Mouse (Mus musculus) right cerebral cortex, postnatal 10 days (tissue): Measurements from ENCODE around the gene Gng3.
A peak's percentile ranks its signal among the peaks of the same experiment; 100 is the strongest.
"Not testable (repeated sequence)": the region's sequence is repeated elsewhere in the genome, so short reads cannot be mapped to it uniquely, and the experiment has no call there.

Experiments used
- DNase-seq, 2 experiments: peaks; one replicate each; pipeline ENCODE4 v3.0.0; 2021; ENCODE audit warnings: low spot score in 2 of 2

Gene Gng3

DNA sequence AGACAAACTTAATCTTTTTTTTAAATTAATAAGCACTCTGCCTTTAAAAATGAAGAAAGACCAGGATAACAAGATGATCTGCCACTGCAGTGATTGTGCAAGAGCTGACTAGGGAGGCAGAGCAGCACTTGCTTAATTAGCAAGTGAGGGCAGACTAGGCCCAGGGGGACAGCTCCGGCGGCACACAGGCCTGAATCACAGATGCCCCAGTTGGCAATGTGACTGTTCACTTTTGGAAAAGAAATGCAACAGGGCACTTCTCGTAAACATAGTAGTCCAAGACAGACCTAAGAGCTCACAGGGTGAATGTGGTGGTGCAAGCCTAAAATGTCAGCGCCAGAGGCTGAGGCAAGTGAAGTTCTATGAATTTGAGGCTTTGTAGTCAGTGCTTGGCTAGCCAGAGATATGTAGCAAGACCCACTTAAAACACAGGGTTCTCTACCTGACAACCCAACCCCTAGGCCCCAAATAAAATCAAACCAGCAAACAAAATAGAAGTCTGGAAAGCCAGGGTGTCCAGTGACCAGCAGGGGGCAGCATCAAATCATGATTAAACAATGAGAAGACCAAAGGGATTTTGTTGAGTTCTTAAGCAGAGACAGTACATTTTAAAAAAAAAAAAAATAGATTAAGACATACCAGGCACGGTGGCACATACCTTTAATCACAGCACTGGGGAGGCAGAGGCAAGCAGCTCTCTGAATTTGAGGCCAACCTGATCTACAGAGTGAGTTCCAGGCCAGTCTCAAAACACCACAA lies 5.6 kb upstream of the Gng3 start:
- DNase-seq, result peak; percentile 72 to 86

DNA sequence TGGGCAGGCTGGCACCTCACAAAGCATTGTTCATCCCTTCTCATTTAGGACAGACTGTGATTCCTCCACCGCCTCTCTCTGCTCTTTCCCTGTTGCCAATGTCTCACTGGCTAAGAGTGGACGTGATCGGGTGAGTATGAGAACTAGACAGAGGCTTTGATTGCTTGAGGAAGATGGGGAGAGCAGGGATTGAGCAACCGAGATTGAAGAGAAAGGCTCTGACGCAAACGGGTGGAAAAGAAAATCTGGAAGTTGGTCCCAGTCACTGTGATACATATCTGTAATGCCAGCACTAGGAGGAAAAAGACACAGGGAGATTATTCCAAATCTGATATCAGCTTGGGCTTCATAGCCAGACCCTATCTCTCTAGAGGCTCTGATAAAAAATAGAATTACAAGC lies 4.0 kb upstream of the Gng3 start:
- DNase-seq, result no peak

DNA sequence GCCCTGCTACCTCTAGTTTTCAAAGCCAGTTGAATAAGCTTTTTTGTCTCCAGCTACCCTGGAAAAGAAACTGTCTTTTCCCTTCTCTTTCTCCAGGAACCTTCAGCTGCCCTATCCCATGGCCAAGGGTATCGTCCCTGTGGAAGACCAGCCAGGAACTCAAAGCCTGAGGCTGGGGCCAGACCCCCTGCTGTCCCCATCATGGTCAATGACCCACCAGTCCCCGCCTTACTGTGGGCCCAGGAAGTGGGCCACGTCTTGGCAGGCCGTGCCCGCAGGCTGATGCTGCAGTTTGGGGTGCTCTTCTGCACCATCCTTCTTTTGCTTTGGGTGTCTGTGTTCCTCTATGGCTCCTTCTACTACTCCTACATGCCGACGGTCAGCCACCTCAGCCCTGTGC lies 2.0 kb upstream of the Gng3 start:
- no peak for DNase-seq

DNA sequence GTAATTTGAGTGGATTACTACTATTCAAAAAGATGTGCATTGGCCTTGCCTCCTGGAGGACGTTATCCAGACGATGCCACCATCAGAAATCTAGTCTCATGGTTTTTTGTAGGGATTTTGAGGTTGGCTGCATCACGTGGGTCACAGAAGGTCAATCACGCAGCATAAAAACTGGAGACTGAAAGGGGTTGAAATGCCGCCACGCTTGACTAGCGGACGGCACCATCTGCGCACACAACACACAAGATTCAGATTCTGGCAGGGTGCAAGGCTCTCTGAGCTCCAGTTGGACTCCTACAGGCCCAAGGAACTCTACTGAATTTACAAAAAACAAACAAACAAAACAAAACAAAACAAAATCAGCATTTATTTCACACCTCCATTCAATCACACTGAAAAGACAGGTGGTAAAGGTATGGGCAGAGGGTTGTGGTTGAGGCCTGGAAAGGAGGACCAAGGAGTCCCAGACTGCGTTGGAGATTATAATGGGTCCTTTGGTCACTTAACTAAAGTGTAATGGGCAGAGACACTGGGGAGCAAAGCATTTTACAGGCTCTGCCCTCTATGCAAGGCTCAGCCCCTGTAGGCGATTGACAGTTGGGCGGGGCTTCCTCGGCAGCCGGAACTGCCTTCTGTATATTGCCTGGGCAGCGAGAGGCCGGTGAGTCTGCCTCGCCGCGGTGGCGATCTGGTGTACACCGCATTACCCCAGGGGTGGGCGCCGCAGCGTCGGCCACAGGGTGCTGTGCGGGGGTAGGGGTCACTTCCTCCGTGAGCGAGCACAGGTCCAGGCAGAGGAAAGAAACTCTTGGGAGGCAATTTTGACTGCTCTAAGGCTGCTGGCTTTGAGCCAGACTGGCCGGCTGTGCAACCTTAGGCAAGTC lies 1.2 kb upstream of the Gng3 start:
- DNase-seq, result peak; percentile 81 to 87

DNA sequence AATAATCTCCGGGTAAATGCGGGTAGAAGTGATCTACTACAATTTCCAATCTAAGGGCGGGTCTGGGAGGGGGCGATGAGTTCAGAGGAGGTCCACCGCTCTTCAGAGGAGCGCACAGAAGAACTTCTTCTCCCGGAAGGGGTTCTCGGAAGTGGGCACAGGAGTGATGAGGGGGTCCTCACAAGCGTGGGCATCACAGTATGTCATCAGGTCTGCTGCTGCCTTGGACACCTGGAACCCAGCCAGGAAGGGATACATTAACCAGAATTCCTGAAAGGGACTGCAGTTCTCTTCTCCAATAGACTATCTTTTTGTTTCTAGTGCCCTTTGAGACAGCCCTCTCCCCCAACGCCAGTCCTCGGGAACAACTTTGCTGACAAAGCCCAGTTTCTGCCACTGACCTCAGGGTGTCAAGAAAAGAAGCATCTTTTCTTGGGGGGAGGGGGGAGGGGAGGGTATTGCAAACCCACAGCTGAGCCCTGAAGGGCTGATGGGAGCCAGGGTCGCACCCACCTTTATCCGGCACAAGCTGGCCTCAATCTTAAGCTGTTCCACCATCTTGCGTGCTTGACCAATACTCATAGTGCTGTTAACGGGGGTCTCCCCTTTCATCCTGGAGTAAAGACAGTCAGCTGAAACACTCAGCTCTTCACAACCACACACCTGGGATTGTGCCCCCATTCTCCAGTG lies 808 bp downstream of the Gng3 start:
- peak; percentile 74 to 82 for DNase-seq

DNA sequence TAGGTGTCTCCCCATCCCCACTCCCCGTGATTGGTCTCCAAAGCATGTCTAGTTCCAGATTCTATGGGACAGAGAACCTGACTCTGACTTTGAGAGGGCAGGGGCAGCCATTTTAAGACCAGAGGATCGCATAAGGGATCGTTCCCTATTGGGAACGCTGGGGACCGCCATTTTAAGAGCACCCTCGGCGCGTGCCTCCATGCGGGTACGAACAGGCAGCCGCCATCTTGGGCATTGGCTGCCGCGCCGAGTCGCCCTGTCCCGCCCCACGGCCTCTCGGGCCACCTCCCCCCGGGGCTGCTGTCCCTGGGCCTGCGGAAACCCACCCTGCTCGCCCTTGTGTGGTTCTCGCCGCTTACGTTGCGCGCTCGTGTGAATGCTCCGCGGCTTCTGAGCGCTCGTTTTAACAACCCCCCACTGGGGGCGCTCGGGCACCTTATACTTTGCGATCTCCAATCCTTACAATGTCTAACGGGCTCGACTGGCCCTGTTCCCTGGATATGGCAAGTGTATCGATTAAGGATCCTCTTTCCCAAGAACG lies 1.7 kb downstream of the Gng3 start, which contains the start of gene Bscl2:
Gene Bscl2, plus strand, starts transcription at position 217 of the 541 bp plus-strand sequence.
- DNase-seq, result peak; percentile 92 to 93

DNA sequence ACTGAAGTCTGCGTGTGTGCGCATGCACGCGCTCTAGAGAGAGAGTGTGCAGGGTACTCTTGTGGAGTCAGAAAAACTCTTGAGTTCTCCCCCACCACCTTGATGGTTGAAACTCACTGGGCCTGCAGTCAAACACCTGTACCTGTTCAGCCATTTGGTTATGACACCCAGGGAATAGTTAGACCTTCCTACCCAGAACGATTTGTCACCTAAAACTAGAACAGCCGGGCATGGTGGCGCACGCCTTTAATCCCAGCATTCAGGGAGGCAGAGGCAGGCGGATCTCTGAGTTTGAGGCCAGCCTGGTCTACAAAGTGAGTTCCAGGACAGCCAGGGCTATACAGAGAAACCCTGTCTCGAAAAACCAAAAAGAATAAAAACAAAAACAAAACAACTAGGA lies 2.7 kb downstream of the Gng3 start:
- DNase-seq, result not testable (repeated sequence)

DNA sequence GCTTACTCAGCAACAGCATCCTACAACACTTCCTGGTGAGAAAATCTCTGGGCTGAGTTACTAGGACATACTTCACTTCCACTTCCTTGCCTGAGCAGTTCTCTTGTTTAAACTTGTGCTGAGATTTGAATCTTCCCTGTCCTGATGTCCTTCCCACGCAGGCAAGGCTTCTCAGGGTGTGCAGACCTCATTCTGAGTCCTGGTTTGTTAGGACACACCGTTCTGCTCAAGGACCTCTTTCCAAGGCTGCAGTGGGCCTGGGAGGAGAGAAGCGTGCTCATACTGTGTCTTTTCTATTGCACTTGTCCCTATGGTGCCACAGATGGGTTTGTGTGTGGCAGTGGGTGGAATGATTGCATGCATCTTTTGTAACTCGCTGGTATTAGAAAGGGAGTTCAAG lies 6.0 kb downstream of the Gng3 start:
- DNase-seq, result no peak

DNA sequence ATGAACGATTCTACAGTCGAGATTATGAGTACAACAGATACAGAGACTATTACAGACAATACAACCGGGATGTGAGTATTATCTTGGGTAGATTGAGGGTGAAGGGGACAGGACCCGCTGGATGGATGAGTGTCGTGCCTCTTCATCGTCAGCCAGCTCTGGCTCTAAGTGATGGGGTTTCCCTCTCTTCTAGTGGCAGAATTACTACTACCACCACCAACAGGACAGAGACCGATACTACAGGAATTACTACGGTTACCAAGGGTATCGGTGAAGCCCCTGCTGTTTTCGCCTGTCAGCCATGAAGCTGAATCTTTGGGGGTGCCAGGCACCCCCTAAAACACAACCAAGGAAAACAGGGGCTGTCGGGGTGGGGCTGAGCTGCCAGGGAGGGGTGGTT lies 7.7 kb downstream of the Gng3 start:
- DNase-seq, result no peak

DNA sequence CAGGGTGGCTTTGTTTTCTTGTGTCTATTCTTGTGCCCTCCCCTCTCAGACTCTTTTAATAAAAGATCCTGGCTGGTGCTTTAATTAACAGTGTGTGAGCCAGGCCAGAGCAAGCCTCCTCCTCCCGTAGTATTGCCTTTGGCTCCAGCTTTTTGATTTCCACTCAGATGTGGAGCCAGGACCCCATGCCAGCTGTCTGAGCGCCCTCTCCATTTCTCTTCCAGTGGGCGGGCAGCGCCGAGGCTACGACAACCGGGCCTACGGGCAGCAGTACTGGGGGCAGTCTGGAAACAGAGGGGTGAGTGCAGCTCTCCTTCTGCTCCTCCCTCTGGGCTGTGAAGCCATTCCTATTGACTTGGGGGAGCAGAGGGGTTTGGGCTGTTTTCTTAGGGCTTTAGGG lies 8.3 kb downstream of the Gng3 start:
- peak; percentile 62 to 66 for DNase-seq

DNA sequence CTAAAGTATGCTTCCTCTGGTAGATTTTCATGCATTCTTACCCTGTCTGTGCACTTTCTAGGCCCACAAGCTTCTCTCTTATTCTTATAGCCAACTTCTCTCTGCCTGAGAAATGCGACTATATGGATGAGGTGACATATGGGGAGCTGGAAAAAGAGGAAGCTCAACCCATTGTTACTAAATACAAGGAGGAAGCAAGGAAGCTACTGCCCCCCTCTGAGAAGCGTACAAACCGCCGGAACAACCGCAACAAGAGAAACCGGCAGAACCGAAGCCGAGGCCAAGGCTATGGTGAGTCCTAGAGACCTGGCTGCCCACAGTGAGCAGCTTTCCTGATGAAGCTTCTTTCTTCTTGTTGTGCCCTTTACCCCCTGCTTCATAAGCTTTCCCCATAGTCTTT lies 9.3 kb downstream of the Gng3 start, which contains the start of gene AC129217.1:
Gene AC129217.1, plus strand, starts transcription at position 114 of the 400 bp plus-strand sequence.
- no peak for DNase-seq

DNA sequence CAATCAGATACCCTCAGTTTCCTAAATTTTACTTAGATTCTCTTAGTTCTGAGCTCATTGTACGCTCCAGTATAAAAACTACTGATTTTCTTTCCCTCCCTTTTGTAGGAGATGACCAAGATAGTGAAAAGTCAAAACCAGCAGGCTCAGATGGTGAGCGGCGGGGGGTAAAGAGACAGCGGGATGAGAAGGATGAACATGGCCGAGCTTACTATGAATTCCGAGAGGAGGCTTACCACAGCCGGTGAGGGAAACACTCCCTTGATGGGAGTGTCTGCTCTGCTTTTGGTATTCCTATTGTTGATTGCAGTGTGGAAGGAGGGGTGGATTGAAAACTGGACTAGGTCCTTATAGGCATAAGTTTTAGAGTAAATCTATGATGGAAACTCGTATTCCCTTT lies 16.3 kb downstream of the Gng3 start:
- DNase-seq, result no peak

DNA sequence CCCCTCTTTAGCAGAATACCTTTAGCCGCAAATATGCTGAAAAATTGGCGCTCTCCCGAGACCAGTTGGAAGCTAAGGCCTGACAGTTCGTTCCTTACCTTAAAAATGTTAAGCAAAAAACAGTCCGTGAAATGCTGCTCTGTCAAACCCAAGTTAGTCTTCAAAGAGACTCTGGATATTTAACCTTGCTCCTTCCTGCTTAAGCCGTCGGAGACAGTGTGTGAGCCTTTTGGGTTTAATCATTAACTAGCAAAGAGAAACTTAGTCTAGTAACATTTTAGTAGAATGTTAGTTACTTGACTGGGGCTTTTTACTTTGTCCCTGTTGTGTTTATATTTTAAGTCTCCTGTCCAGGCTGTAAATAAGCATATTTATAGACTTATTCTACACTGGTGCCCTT lies 17.8 kb downstream of the Gng3 start:
- DNase-seq, result no peak

DNA sequence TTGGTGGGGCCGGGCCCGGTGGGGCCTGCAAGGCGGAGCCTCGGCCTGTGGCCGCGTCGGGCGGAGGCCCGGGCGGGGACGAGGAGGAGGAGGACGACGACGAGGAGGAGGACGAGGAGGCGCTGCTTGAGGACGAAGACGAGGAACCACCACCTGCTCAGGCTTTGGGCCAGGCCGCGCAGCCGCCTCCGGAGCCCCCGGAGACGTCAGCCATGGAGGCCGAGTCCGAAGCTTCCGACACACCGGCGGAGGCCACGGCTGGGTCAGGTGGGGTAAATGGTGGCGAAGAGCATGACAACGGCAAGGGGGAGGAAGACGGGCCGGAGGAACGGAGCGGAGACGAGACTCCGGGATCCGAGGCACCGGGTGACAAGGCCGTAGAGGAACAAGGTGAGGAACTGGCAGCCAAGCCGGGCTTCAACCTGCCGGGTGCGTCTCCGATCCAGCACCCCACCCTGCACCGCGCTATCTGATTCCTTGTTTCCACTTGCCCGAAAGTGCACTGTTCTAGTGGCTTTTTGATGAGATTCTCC lies 18.5 kb downstream of the Gng3 start:
- DNase-seq, result peak; percentile 55 to 62

DNA sequence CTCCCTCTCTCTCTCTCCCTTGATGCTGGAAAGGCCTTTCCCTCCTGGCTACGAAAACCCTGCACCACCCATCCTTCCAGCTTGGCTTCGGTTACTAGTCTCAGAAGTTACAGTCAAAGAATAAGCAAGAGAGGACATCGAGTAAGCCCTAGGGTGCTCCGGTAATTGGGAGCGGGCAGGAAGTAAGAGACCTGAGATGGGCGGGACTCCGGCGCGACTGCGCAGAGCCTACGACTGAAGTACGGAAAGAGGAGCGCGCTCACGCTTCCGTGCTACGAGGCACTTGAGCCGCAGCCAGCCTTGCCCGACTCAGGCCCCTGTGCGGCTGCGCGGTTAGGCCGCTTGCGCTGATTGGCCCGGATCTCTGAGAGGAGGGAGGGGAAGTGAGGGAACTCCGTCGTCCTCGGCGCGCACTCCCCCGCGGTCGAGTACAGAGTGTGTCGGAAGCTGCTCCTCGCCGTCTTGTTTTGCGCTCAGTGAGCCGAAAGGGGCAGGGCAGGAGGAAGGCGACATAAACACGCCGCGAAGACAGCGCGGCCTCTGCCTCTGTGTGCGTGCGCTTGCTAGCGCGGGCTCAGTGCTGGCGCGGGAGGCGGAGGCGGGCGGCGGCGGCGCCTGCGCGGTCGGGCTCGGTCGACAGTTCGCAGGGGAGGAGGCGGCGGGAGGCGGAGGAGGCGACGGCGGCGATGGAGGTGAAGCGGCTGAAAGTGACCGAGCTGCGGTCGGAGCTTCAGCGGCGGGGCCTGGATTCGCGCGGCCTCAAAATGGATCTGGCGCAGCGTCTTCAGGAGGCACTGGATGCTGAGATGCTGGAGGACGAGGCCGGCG lies 19.2 kb downstream of the Gng3 start, which contains the start of gene Hnrnpul2:
Gene Hnrnpul2, plus strand, starts transcription at position 415 of the 828 bp plus-strand sequence.
- DNase-seq, result peak; percentile 99

DNA sequence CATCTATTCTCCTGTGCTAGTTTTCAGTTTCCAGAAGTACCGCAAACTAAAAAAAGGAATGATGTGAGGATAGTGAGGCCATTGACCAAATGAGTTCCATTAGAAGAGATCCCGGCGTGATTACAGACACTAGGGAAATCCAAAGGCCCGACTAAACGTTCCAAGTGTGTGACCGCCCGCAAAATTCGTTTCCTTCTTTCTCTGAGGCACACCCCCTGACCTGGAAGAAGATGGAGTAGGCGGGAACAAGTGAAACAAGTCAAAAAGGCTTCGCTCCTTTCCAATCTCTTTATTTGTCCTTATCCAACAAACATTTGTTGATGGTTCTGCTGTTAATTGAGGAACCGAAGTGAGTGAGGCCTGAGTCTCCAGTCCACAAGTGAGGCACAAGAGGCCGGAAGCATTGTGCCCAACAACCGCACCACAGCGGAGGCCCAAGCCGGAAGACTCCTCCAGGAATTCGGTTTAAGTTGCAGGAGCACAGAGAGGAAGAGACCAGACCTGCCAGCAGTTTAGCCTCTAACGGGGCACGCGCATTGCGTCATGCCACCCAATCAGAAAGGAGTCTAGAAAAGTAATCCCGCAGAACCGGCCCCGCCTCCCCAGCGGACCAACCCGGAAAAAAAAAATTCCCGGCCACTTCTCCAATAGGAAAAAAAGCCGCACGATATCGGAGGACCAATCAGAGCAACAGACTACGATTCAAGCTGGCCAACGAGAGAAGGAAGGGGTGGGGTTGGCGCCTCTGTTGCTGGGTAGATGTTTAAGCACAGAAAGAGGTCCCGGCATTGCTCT lies 20.0 kb downstream of the Gng3 start, which contains the start of gene Ttc9c:
Gene Ttc9c, minus strand, starts transcription at position 533 of the 795 bp plus-strand sequence.
- peak; percentile 98 to 99 for DNase-seq

DNA sequence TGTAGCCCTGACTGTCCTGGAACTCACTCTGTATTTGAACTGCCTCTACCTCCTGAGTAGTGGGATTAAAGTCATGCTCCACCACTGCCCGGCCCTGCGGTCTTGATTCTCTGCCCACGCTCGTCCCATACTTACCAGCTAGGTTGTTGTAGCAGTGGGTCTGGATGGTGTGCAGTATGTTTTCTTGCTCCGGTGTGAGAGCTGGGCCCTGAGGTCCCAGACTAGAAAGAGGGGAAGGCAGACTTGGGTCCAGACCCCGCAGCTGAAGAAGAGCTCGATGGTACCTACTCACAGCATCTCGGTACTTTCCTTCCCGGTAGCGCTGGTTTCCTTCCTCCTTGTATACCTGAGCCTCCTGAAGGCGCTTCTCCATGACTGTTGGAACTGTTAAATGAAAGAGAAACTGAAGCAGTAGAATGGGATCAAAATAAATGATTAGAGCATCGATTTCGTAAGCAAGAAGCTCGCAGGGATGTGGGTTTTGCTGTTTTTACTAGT lies 20.6 kb downstream of the Gng3 start:
- DNase-seq, result no peak

DNA sequence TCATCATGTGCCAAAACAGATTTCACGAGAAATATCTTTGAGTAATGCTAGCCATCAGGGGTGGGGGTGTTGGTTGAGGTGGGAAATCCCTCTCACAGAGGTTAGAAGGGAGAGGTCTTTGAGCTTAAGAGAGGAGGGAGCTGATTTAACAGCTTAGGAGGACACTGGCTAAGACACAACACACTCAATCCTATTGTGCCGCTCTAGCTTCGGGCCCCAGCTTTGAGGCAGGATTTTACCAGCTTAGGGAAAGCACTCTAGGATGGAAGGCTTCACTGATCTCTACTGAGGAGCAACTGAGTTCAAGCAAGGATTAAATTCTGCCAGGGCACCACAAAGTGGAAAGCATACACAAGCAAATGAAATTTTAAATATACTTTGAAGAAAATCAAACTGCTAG lies 22.0 kb downstream of the Gng3 start:
- DNase-seq, result no peak

DNA sequence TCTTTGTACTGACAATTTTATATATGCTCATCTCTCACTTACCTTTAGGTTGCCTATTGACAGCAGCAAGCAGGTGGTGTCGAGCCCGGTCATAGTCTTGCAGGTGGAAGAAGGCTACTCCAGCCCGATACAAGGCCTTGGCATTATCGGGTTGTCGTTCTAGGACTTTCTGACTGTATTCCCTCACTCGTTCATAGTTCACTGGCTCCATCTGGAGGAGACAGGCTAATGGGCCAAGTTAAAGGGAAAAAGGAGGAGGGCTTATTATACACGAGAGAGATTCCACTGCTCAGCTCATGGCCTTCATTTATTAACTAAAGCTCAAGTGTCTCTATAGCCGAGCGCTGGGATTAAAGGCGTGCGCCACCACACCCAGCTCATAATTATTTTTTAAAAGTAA lies 23.2 kb downstream of the Gng3 start:
- DNase-seq, result no peak

DNA sequence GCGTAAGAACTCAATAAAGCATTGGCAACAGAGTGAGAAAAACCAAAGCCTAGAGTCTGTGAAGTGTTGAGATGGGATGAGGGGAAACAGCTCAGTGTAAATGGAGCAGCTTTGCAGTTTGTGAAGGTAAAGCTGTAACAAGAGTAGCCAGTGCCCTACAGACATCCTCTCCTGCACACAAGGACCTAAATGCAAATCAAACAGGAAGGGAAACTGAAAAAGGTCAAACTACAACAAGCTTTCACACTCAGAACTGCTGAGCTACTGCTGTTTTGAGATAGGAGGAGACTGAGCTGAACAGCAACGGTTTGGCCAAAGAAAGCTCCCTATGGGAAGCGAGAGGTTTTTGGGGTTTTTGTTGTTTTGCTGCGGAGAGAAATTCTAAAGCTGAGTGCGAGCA lies 32.2 kb downstream of the Gng3 start:
- DNase-seq, result no peak
